Mouse (Mus musculus) hindbrain, embryonic 15.5 days (tissue): ENCODE measurements around the gene Tmcc1. TPM values are rescaled to one million over a fixed set of nuclear protein-coding genes. Genes with fewer than 3 reads are reported as not detected.

Experiments used
- ATAC-seq: fragments of 200-750 bp; cut with Nextera tagmentation; 2 replicates; pipeline ENCODE4 v1.8.0; 2017; ENCODE audit warnings: low read depth, moderate number of reproducible peaks, moderate TSS enrichment; ENCODE audit not compliant: low FRiP score
- H3K27ac ChIP-seq: fragments of 300-500 bp; sonication (generic); replicated peaks from 2 replicates; pipeline ENCODE4 v1.5.1; 2015; ENCODE audit warnings: mild to moderate bottlenecking, inconsistent platforms
- H3K27me3 ChIP-seq: fragments of 300-500 bp; sonication (generic); 2 replicates; pipeline ENCODE4 v1.6.1; 2015; ENCODE audit warnings: control low read depth, inconsistent platforms
- H3K36me3 ChIP-seq: fragments of 300-500 bp; sonication (generic); 2 replicates; pipeline ENCODE4 v1.6.1; 2015; ENCODE audit warnings: control low read depth, inconsistent platforms
- H3K4me1 ChIP-seq: fragments of 300-500 bp; sonication (generic); replicated peaks from 2 replicates; pipeline ENCODE4 v1.6.1; 2015; ENCODE audit warnings: control low read depth, inconsistent platforms
- H3K4me2 ChIP-seq: fragments of 300-500 bp; sonication (generic); 2 replicates; pipeline ENCODE4 v1.6.1; 2015; ENCODE audit warnings: moderate library complexity, mild to moderate bottlenecking, inconsistent platforms
- H3K4me3 ChIP-seq: fragments of 300-500 bp; sonication (generic); 2 replicates; pipeline ENCODE4 v1.5.1; 2015; ENCODE audit warnings: mild to moderate bottlenecking, inconsistent platforms
- H3K9ac ChIP-seq: fragments of 300-500 bp; sonication (generic); 2 replicates; pipeline ENCODE4 v1.6.1; 2015; ENCODE audit warnings: inconsistent platforms
- H3K9me3 ChIP-seq: fragments of 300-500 bp; sonication (generic); 2 replicates; pipeline ENCODE4 v1.6.1; 2016; ENCODE audit warnings: control low read depth, inconsistent platforms
- WGBS: fragments of 180-500 bp; shearing (Covaris S2); methylation state at CpG from one replicate; pipeline ENCODE4 v1.1.7; 2015; 5-methylcytosine and 5-hydroxymethylcytosine counted together
- polyA plus RNA-seq: library from polyadenylated mRNA; unstranded; fragments of >200 nt; fragmentation: Nextera tagmentation; extraction: Ambion mirVana; gene quantifications from 2 replicates; pipeline ENCODE4 v1.2.1, GENCODE M21; 2015

Tmcc1 gene
- polyA plus RNA-seq, 1 experiment from 2014 or later, result 25.7 TPM

- under 1% methylated on average over 29 of the region's 29 CpGs for WGBS
- peak overlapping the region; percentile 92 for H3K27ac ChIP-seq
- H3K4me3 ChIP-seq, result peak overlapping the region; percentile 64
- H3K36me3 ChIP-seq, result no peaks in the 10 kb centered on the region
- peak overlapping the region; percentile 76 for H3K9ac ChIP-seq
- H3K27me3 ChIP-seq, result no peaks in the 10 kb centered on the region
- peak overlapping the region; percentile 74 for H3K4me2 ChIP-seq
- H3K4me1 ChIP-seq, result peaks cover 45% of the 10 kb centered on the region
- H3K9me3 ChIP-seq, result no peaks in the 10 kb centered on the region
- peak; percentile 97 for ATAC-seq
These were observed 85.6 kb downstream of the Tmcc1 start for GRCm38 (mm10) chr6:116107471-116108358.

GRCm38 (mm10) chr6:116106967-116107470, 86.3 kb downstream of the Tmcc1 start:
- Histone ChIP-seq H3K9me3 (no peaks in the 10 kb centered on the region), H3K27me3 (no peaks in the 10 kb centered on the region), H3K36me3 (no peaks in the 10 kb centered on the region), H3K27ac (peak overlapping the region; percentile 92), H3K9ac (peak overlapping the region; percentile 76), H3K4me1 (peaks cover 49% of the 10 kb centered on the region), H3K4me3 (peak overlapping the region; percentile 64), H3K4me2 (peak overlapping the region; percentile 74)
- WGBS, result 2% methylated on average over 6 of the region's 6 CpGs
- peak; percentile 51; the same call in 1 of the 2 replicates for ATAC-seq

GRCm38 (mm10) chr6:116097579-116097978, 95.7 kb downstream of the Tmcc1 start:
- no peak for ATAC-seq
- peaks cover 6% of the 10 kb centered on the region; the same call in 1 of the 2 replicates for H3K4me1 ChIP-seq
- H3K9ac ChIP-seq, result no peak overlapping the region
- no peak overlapping the region for H3K4me3 ChIP-seq
- no peaks in the 10 kb centered on the region for H3K9me3 ChIP-seq
- H3K27ac ChIP-seq, result no peak overlapping the region
- H3K27me3 ChIP-seq, result no peaks in the 10 kb centered on the region
- no peak overlapping the region for H3K4me2 ChIP-seq
- WGBS, result 94% methylated on average over 2 of the region's 2 CpGs
- peaks cover 4% of the 10 kb centered on the region; the same call in 1 of the 2 replicates for H3K36me3 ChIP-seq

GRCm38 (mm10) chr6:116089402-116089801, 103.9 kb downstream of the Tmcc1 start:
- Histone ChIP-seq H3K36me3 (no peaks in the 10 kb centered on the region), H3K4me3 (no peak overlapping the region)
- ATAC-seq, result no peak

GRCm38 (mm10) chr6:116086036-116086435, 107.2 kb downstream of the Tmcc1 start:
- Histone ChIP-seq H3K4me1 (no peaks in the 10 kb centered on the region), H3K27ac (no peak overlapping the region), H3K9ac (no peak overlapping the region), H3K27me3 (no peaks in the 10 kb centered on the region), H3K4me3 (no peak overlapping the region), H3K36me3 (no peaks in the 10 kb centered on the region), H3K9me3 (no peaks in the 10 kb centered on the region), H3K4me2 (no peak overlapping the region)
- WGBS, result 97% methylated on average over 1 of the region's 1 CpGs
- ATAC-seq, result no peak

More at GRCm38 (mm10) chr6:116089402-116089801, 103.9 kb downstream of the Tmcc1 start:
- no peaks in the 10 kb centered on the region for H3K9me3 ChIP-seq
- no peaks in the 10 kb centered on the region for H3K4me1 ChIP-seq
- H3K9ac ChIP-seq, result no peak overlapping the region
- H3K27ac ChIP-seq, result no peak overlapping the region
- H3K27me3 ChIP-seq, result no peaks in the 10 kb centered on the region
- no peak overlapping the region for H3K4me2 ChIP-seq

- H3K27ac ChIP-seq, result no peak overlapping the region
- no peak for ATAC-seq
- WGBS, result 75% methylated on average over 1 of the region's 1 CpGs
These were observed 111.0 kb downstream of the Tmcc1 start for GRCm38 (mm10) chr6:116082239-116082638.

GRCm38 (mm10) chr6:116081375-116081774, 111.9 kb downstream of the Tmcc1 start:
- ATAC-seq, result no peak
- Histone ChIP-seq H3K4me1 (no peaks in the 10 kb centered on the region), H3K4me3 (no peak overlapping the region), H3K27me3 (no peaks in the 10 kb centered on the region), H3K9me3 (no peaks in the 10 kb centered on the region), H3K9ac (no peak overlapping the region), H3K4me2 (no peak overlapping the region), H3K36me3 (no peaks in the 10 kb centered on the region), H3K27ac (no peak overlapping the region)
- WGBS, result 31% methylated on average over 2 of the region's 2 CpGs

More at GRCm38 (mm10) chr6:116082239-116082638, 111.0 kb downstream of the Tmcc1 start:
- Histone ChIP-seq H3K4me1 (no peaks in the 10 kb centered on the region), H3K36me3 (no peaks in the 10 kb centered on the region), H3K9ac (no peak overlapping the region), H3K9me3 (no peaks in the 10 kb centered on the region), H3K27me3 (no peaks in the 10 kb centered on the region), H3K4me3 (no peak overlapping the region), H3K4me2 (no peak overlapping the region)

GRCm38 (mm10) chr6:116080756-116081155, 112.5 kb downstream of the Tmcc1 start:
- no peak overlapping the region for H3K27ac ChIP-seq
- H3K36me3 ChIP-seq, result no peaks in the 10 kb centered on the region
- no peaks in the 10 kb centered on the region for H3K27me3 ChIP-seq
- WGBS, result 88% methylated on average over 5 of the region's 5 CpGs
- H3K4me3 ChIP-seq, result no peak overlapping the region
- H3K9me3 ChIP-seq, result no peaks in the 10 kb centered on the region
- H3K9ac ChIP-seq, result no peak overlapping the region
- ATAC-seq, result no peak
- H3K4me1 ChIP-seq, result no peaks in the 10 kb centered on the region
- no peak overlapping the region for H3K4me2 ChIP-seq

- Histone ChIP-seq H3K4me2 (no peak overlapping the region), H3K9me3 (no peaks in the 10 kb centered on the region), H3K4me1 (peaks cover 12% of the 10 kb centered on the region), H3K36me3 (no peaks in the 10 kb centered on the region), H3K9ac (no peak overlapping the region), H3K27me3 (no peaks in the 10 kb centered on the region), H3K4me3 (no peak overlapping the region), H3K27ac (no peak overlapping the region)
- WGBS, result 82% methylated on average over 3 of the region's 3 CpGs
- no peak for ATAC-seq
These were observed 115.7 kb downstream of the Tmcc1 start for GRCm38 (mm10) chr6:116077608-116078007.

GRCm38 (mm10) chr6:116074892-116075291, 118.4 kb downstream of the Tmcc1 start:
- no peaks in the 10 kb centered on the region for H3K27me3 ChIP-seq
- H3K9me3 ChIP-seq, result no peaks in the 10 kb centered on the region
- H3K4me2 ChIP-seq, result no peak overlapping the region
- H3K4me3 ChIP-seq, result no peak overlapping the region
- no peak for ATAC-seq
- H3K4me1 ChIP-seq, result peaks cover 17% of the 10 kb centered on the region
- H3K27ac ChIP-seq, result no peak overlapping the region
- no peaks in the 10 kb centered on the region for H3K36me3 ChIP-seq
- no peak overlapping the region for H3K9ac ChIP-seq

- H3K27ac ChIP-seq, result no peak overlapping the region
These were observed 119.7 kb downstream of the Tmcc1 start for GRCm38 (mm10) chr6:116073610-116074009.

GRCm38 (mm10) chr6:116072746-116073261, 120.5 kb downstream of the Tmcc1 start:
- Histone ChIP-seq H3K27me3 (no peaks in the 10 kb centered on the region), H3K36me3 (no peaks in the 10 kb centered on the region), H3K4me3 (no peak overlapping the region), H3K4me1 (peaks cover 17% of the 10 kb centered on the region), H3K9me3 (no peaks in the 10 kb centered on the region), H3K4me2 (peak overlapping the region; percentile 17; the same call in 1 of the 2 replicates), H3K27ac (peak overlapping the region; percentile 65), H3K9ac (no peak overlapping the region)
- 57% methylated on average over 8 of the region's 8 CpGs for WGBS
- ATAC-seq, result no peak

More at GRCm38 (mm10) chr6:116073610-116074009, 119.7 kb downstream of the Tmcc1 start:
- H3K27me3 ChIP-seq, result no peaks in the 10 kb centered on the region
- no peaks in the 10 kb centered on the region for H3K36me3 ChIP-seq
- H3K4me3 ChIP-seq, result no peak overlapping the region
- no peak for ATAC-seq
- 90% methylated on average over 4 of the region's 4 CpGs for WGBS
- no peaks in the 10 kb centered on the region for H3K9me3 ChIP-seq
- peaks cover 17% of the 10 kb centered on the region for H3K4me1 ChIP-seq
- no peak overlapping the region for H3K9ac ChIP-seq
- H3K4me2 ChIP-seq, result no peak overlapping the region
